Mouse (Mus musculus): Measurements from ENCODE around the gene Serpinb11. TPM values are rescaled to one million over a fixed set of nuclear protein-coding genes. Genes with fewer than 3 reads are reported as not detected.

Serpinb11 gene
- total RNA-seq (2021) = not detected in 2 replicates
- long read RNA-seq, experiment 1 = 0 reads
- long read RNA-seq, experiment 2 = 0 reads

- no peak for DNase-seq
Measured at GRCm38 (mm10) chr1:107360898-107361297, at the start of gene Serpinb11. Gene Serpinb11, plus strand, starts transcription at chr1:107361198.

DNA sequence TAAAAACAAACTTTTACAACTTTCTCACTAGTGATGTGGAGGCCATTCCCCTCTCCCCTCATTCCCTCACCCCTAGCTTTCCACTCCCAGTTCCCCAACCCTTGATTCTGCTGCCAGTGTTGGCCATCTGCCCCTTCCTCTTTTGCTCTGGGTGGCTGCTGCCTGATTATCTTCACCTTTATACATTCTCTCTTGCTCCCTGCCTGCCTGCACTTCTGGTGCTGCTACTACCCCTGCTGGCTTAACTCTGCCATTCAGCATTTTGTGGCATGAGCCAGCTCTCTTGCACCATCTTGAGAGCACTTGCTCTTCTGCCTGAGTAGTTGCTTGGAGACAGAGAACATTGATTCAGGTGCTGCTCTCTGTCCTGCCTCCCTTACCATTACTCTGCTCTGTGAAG lies 15.0 kb upstream of the Serpinb11 start:
- no peak for DNase-seq

DNA sequence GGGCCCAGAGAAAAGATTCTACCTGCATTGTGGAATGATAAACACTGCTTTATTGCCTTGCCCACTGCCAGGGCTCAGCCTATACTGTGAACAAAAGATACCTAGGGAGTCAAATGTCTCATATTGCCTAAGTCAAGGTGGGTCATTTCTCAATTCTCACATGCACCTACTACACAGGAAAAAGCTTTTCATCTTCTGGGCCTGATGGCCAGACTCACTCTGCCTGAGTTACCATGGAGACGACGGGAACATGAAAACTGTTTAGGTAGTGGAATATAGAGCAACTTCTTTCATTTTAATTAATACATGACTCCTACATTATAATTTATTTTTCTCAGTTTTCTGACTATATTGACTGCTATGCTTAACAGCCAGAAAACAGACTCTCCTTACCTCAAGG lies 14.2 kb upstream of the Serpinb11 start:
- DNase-seq = no peak

DNA sequence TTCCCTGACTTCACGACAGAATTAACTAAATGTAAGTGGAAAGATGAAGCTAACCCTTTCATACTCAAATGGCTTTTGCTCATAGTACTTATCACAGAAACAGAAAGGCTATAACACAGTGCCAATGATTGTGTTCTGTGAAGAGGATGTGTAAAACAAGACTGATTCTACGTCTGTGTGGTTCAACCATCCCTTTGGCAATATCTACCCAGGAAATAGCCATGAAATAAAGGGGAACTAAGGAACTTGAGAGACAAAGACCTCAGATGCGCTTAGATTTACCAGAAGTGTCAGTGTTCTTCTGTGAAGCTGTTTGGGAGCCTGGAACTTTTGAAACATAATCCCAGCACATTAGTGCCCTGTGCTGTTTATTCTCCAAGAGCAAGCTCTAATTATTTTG lies 10.6 kb upstream of the Serpinb11 start:
- DNase-seq = no peak

DNA sequence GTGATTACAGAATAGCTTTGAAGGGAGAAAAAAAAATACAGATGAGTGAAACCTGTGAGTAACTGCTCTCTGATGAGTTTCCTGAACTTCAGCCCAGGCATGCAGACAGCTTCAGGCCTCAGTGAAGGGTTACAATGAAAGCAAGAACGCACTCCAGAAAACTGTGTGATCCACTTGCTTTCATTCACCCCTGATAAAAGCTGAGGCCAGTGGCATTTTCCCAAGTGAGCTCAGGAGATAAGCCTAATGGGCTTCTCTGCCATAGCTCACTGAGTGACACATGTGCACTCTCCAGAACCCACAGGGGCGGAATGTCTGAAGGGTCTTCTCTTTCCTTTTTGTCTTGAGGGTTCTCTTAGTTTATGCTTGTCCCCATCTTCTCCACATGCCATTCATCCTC lies 9.9 kb upstream of the Serpinb11 start:
- DNase-seq = no peak

GRCm38 (mm10) chr1:107353046-107353445 lies 8.0 kb upstream of the Serpinb11 start:
- no peak for DNase-seq

DNA sequence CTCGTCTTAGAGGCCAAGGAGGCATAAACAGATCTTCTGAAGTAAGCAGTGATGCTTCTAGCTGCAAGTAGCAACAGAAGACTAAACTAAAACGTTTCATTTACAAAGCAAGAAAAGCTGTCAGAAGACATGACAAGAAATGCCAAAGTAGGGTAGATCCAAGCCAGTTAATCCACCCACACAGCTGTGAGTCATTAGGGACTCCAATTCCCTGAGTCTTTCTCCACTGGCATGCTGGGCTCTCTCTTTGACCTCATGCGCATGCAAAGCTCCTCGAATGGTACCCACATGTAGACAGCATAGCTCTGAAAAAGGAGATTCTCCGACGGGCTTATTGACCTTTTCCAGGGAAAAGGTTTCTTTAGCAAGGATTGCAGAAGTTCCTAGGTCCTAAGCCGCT lies 5.0 kb downstream of the Serpinb11 start:
- no peak for DNase-seq

- DNase-seq = no peak
Measured at GRCm38 (mm10) chr1:107368944-107369343, 7.9 kb downstream of the Serpinb11 start.

DNA sequence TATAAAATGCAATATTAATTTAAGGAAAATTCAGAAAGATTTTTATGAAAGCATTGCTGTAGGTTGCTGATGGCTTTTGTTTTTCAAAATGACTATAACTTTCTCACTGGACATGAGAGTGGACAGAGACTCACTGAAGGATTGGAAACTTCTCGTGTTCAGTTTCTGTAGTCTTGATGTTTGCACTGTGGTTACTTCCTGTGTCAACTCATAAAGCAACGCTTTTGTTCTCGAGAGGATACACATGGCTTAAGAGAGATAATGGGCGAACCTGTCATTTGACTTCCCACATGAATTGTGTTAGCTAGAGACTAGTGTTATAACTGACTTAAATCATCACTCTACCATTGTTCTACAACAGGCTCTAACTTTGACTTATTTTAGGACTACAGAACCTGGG lies 16.0 kb downstream of the Serpinb11 start:
- DNase-seq = no peak

DNA sequence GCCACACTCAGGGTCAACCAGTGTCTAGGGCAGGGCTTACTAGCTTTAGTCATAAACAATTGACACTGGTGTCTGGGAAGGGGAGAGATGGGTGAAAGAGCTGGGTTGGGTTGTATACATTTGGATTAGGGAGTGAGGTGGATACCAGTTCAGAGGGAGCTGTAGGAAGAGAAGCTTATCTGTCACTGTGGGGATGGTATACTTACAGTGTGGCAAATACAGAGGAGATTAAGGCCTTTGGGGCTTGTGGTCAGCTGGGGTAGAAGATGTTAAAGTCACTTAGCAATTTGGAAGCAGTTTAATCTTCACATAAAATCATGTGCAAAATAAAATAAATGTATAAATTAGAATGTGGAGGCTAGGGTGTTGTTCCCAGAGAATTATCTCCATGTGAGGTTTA lies 17.4 kb downstream of the Serpinb11 start:
- no peak for DNase-seq

DNA sequence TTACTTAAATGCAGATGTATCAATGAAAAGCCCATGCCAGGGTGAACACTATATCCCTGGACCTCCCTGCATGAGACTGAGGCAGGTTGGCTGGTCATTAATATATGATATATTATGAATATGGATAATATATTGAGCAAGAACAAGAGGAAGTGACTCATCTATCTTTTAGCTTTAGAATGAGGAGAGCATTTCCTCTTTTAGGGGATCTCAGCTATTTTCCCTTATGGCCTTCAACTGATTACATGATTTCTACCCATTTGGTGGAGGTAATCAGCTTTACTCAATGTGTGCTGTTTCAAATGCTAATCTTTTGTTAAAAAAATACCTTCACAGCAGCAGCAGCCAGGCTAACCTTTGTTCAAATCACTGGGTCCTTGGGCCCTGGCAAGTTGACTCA lies 20.5 kb downstream of the Serpinb11 start:
- no peak for DNase-seq

DNA sequence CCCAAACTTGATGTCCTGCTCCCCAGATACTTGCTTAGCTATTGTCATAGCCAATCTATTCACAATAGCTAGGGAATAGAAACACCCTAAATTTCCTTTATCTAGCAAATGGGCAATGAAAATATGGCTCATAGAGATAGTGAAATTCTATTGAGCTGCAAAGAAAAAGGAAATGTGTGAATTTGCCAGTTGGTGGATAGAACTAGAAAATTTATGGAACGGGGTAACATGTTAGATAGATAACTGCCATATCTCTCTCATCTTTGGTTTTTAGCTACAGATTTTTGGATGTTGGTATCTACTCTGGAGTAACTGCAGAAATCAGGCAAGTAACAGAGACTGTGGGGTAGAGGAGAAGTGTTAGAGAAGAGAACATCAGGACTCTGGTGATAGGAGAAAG lies 21.4 kb downstream of the Serpinb11 start:
- DNase-seq = no peak

DNA sequence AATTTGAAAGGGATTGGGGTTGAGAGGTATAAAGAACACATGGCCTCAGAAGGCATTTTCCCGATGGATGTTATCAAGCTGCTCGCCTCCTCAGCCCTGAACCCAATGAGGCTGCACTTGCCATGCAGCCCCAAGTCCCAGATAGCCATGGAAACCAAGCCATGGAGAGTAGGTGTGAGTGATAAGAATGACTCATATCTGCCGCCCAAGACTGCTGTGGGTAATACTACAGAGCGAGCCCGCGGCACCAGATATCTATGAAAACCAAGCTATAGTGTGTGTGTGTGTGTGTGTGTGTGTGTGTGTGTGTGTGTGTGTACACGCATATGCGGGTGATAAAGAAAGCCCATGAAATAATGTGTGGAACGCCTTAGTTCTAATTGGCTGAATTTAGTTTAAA lies 23.5 kb downstream of the Serpinb11 start:
- DNase-seq = no peak

DNA sequence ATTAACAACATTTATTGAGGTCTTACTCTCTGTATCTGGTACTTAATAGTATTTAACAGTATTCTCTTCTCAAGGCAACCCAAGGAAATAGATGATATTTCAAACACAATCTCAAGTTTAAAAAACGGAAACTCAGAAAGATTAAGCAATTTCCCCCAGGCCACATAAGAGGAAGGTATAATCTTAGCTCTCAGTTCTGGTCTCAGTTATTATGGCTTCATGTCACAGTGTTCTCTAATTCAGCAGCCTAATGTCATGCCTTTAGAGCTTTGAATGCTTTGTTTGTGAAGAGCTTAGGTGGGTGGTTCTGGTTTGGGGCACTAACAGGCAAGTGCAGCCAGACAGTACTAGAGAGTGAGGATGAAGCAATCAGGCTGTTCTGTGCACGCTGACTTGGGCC lies 28.8 kb downstream of the Serpinb11 start:
- no peak for DNase-seq

- DNase-seq = no peak
Measured at GRCm38 (mm10) chr1:107397481-107397880, 36.5 kb downstream of the Serpinb11 start.

DNA sequence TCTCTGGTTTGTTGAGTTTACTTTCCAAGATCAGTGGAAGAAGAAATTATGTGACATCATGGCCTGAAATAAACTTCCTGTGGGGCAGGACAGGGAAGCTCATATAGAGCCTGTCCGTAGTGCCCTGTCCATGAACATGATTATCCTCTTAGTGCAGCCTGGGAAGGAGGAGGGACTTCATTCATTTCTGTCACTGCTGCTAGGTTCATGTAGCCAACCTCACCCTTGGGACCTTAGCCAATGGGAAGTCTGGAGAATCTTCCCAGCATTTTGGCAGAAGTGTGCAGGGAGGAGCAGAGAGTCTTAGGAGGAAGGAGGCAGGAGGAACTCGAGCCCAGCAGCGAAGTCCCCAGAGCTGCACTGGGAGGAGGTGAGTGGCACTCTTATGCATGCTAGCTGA lies 38.4 kb downstream of the Serpinb11 start, which contains the start of gene Serpinb7:
TSS of gene Serpinb7 (plus strand) at position 301 of the 400 bp plus-strand sequence.
- DNase-seq = no peak

DNA sequence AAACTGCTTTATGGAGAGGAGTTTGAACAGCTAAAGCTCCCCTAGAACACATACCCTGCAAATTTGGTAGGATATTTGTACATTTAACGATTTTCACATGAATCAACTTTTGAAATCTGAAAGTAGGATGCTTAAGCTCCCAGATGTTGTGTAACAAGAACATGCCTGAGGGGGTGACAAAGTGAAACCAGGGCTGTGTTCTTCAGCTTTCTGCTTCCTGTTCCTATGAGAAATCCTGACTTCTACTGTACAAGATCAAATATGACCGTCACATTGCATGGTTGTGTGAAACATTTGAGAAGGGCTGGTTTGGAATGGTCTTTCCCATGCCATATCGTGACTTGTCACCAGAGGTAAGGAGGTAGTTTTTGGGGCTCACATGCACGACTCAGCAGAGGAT lies 41.1 kb downstream of the Serpinb11 start:
- DNase-seq = no peak

GRCm38 (mm10) chr1:107414650-107415049 lies 53.7 kb downstream of the Serpinb11 start:
- DNase-seq = no peak

DNA sequence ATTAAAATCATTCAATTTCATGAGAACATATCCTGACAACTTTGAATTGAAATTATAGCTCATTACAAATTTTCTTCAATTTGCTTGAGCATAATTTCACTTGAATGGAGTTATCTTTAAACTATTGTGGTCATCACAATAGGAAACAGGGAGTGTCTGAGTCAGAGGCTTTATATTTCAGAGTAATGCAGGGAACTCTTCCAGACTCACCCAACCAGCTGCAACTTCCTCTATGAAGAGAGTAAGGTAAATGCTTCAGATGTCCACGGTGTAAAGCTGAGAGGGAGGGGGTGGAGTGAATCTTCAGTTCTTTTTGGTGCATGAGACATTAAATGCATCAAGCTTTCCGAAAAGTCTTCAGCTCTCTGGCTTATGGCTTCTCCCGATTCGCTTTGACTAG lies 61.5 kb downstream of the Serpinb11 start:
- DNase-seq = no peak

Other genes with a start within 250 kb of the Serpinb11 start
- not detected in 2 replicates for gene Serpinb3b, start 82.8 kb upstream of the Serpinb11 start, total RNA-seq (2021)
- not detected in 2 replicates for gene Serpinb3c, start 82.8 kb upstream of the Serpinb11 start, total RNA-seq (2021)
- gene Serpinb7, start 38.5 kb downstream of the Serpinb11 start, total RNA-seq (2021) = not detected in 2 replicates
- gene Serpinb2, start 150.2 kb downstream of the Serpinb11 start, total RNA-seq (2021) = 0.41 and 0.49 TPM in 2 replicates
- 4.0 and 6.0 TPM in 2 replicates for gene Serpinb8, start 228.8 kb downstream of the Serpinb11 start, total RNA-seq (2021)

All from adrenal gland, postnatal 14 days (tissue).